Mouse (Mus musculus) ES-Bruce4 (cell line): ENCODE data around the gene Luc7l. TPM values are rescaled to one million over a fixed set of nuclear protein-coding genes. Genes with fewer than 3 reads are reported as not detected.
"Not testable (repeated sequence)": the region's sequence is repeated elsewhere in the genome, so short reads cannot be mapped to it uniquely, and the experiment has no call there.

Source experiments
- H3K27ac ChIP-seq: 2 replicates; pipeline ENCODE4 v1.5.1; 2012; ENCODE audit warnings: low read length, inconsistent platforms; ENCODE audit not compliant: insufficient read depth
- H3K27me3 ChIP-seq: 2 replicates; pipeline ENCODE4 v1.6.1; 2012; ENCODE audit warnings: mild to moderate bottlenecking, low read length, inconsistent platforms; ENCODE audit not compliant: control insufficient read depth, poor library complexity, insufficient read depth, severe bottlenecking
- H3K36me3 ChIP-seq: 2 replicates; pipeline ENCODE4 v1.6.1; 2012; ENCODE audit warnings: inconsistent platforms, mild to moderate bottlenecking, low read length, moderate library complexity; ENCODE audit not compliant: control insufficient read depth, poor library complexity, insufficient read depth, severe bottlenecking
- H3K4me1 ChIP-seq: one replicate; pipeline ENCODE4 v1.8.1; 2011; ENCODE audit warnings: low read length; ENCODE audit not compliant: control insufficient read depth, insufficient read depth
- H3K4me3 ChIP-seq: 2 replicates; pipeline ENCODE4 v1.5.1; 2011; ENCODE audit warnings: low read depth, mild to moderate bottlenecking, low read length
- H3K9ac ChIP-seq: 2 replicates; pipeline ENCODE4 v1.6.1; 2012; ENCODE audit warnings: low read depth, mild to moderate bottlenecking, inconsistent platforms; ENCODE audit not compliant: poor library complexity, severe bottlenecking
- H3K9me3 ChIP-seq: replicated peaks from 2 replicates; pipeline ENCODE4 v1.6.1; 2012; ENCODE audit warnings: mild to moderate bottlenecking, low read length, inconsistent platforms; ENCODE audit not compliant: control insufficient read depth, poor library complexity, insufficient read depth, severe bottlenecking
- CTCF ChIP-seq: IDR thresholded peaks from one replicate; pipeline ENCODE4 v1.8.1; 2011; ENCODE audit warnings: low read depth, low read length
- EP300 ChIP-seq: IDR thresholded peaks from 2 replicates; pipeline ENCODE4 v1.6.1; 2011; ENCODE audit warnings: low read depth, low read length; ENCODE audit not compliant: insufficient read depth
- POLR2A ChIP-seq: IDR thresholded peaks from one replicate; pipeline ENCODE4 v1.8.1; 2011; ENCODE audit warnings: low read length; ENCODE audit not compliant: insufficient read depth
- polyA plus RNA-seq: library from polyadenylated mRNA; stranded (reverse); fragments of >200 nt; gene quantifications from 2 replicates; pipeline ENCODE4 v1.2.4, GENCODE M21; 2011; ENCODE audit warnings: low read depth; ENCODE audit not compliant: missing spikeins, insufficient read depth, insufficient read length

Gene Luc7l
- polyA plus RNA-seq, 1 experiment, result 105 TPM

GRCm38 (mm10) chr17:26289475-26289874 is 36.8 kb downstream of the Luc7l start:
- H3K9ac ChIP-seq, result no peak overlapping the region
- H3K27me3 ChIP-seq, result no peaks in the 10 kb centered on the region
- H3K36me3 ChIP-seq, result peaks cover 27% of the 10 kb centered on the region
- H3K4me1 ChIP-seq, result no peaks in the 10 kb centered on the region
- TF ChIP-seq EP300 (no peak), CTCF (no peak), POLR2A (no peak)
- peaks cover 28% of the 10 kb centered on the region for H3K9me3 ChIP-seq
- no peak overlapping the region for H3K4me3 ChIP-seq
- H3K27ac ChIP-seq, result no peak overlapping the region

DNA sequence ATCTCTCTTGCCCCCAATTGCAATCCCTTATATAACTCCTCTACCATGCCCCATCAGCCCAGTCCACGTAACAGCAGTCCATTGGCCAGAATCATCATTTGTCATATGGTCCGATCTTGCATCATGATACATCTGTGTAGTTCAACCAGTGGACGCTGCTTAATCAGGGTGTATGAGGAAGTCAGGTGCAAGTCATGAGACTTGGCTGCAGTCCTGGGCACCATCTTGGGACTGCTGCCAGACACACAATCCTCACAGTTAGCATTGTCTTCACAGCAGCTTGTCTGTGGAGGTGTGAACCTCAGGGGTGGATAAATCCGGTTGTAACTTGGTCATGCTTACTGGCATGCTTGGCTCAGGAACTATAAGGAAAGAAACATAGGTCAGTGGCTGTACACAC is 45.6 kb downstream of the Luc7l start:
- not testable (repeated sequence) for H3K4me1 ChIP-seq
- H3K9me3 ChIP-seq, result peaks cover 14% of the 10 kb centered on the region

GRCm38 (mm10) chr17:26314291-26314690 is 61.6 kb downstream of the Luc7l start:
- Histone ChIP-seq H3K9ac (no peak overlapping the region), H3K4me1 (no peaks in the 10 kb centered on the region), H3K4me3 (no peak overlapping the region), H3K9me3 (peaks cover 3% of the 10 kb centered on the region; the same call in 1 of the 2 replicates), H3K27me3 (no peaks in the 10 kb centered on the region), H3K36me3 (no peaks in the 10 kb centered on the region), H3K27ac (no peak overlapping the region)
- TF ChIP-seq EP300, result no peak
- TF ChIP-seq POLR2A, result no peak
- TF ChIP-seq CTCF, result peak; percentile 25

More for the DNA sequence above, 45.6 kb downstream of the Luc7l start:
- H3K36me3 ChIP-seq, H3K4me3 ChIP-seq, H3K27me3 ChIP-seq, H3K27ac ChIP-seq, H3K9ac ChIP-seq: not testable (repeated sequence)

- H3K27ac ChIP-seq, result no peak overlapping the region
- no peak overlapping the region for H3K9ac ChIP-seq
- no peak for TF ChIP-seq EP300
- TF ChIP-seq CTCF, result no peak
- TF ChIP-seq POLR2A, result no peak
- no peaks in the 10 kb centered on the region for H3K36me3 ChIP-seq
- no peaks in the 10 kb centered on the region for H3K4me1 ChIP-seq
- no peaks in the 10 kb centered on the region for H3K27me3 ChIP-seq
- H3K9me3 ChIP-seq, result peaks cover 3% of the 10 kb centered on the region; the same call in 1 of the 2 replicates
- H3K4me3 ChIP-seq, result no peak overlapping the region
Observed at GRCm38 (mm10) chr17:26315474-26315873, 62.8 kb downstream of the Luc7l start.

- Histone ChIP-seq H3K27ac (no peak overlapping the region), H3K9me3 (peaks cover 3% of the 10 kb centered on the region; the same call in 1 of the 2 replicates), H3K27me3 (no peaks in the 10 kb centered on the region), H3K4me3 (no peak overlapping the region), H3K4me1 (no peaks in the 10 kb centered on the region), H3K36me3 (no peaks in the 10 kb centered on the region), H3K9ac (no peak overlapping the region)
- TF ChIP-seq POLR2A (no peak), CTCF (no peak), EP300 (no peak)
Observed at GRCm38 (mm10) chr17:26318441-26318840, 65.7 kb downstream of the Luc7l start.

Other genes with a start within 250 kb of the Luc7l start
- gene Rab11fip3, start 183.3 kb upstream of the Luc7l start, polyA plus RNA-seq, result 27.5 and 27.6 TPM in 2 replicates
- gene Decr2, start 162.6 kb upstream of the Luc7l start, polyA plus RNA-seq, result 24.3 and 26.4 TPM in 2 replicates
- gene Nme4, start 157.3 kb upstream of the Luc7l start, polyA plus RNA-seq, result 110 and 115 TPM in 2 replicates
- 15.6 and 16.5 TPM in 2 replicates for gene Tmem8, start 139.6 kb upstream of the Luc7l start, polyA plus RNA-seq
- 97.6 and 105 TPM in 2 replicates for gene Mrpl28, start 129.4 kb upstream of the Luc7l start, polyA plus RNA-seq
- 40.5 and 41.0 TPM in 2 replicates for gene Axin1, start 114.2 kb upstream of the Luc7l start, polyA plus RNA-seq
- 0.43 TPM in 1 of 2 replicates, not detected in the other for gene Pdia2, start 53.8 kb upstream of the Luc7l start, polyA plus RNA-seq
- 2.4 and 4.2 TPM in 2 replicates for gene Rgs11, start 49.9 kb upstream of the Luc7l start, polyA plus RNA-seq
- 9.5 and 9.8 TPM in 2 replicates for gene Arhgdig, start 45.1 kb upstream of the Luc7l start, polyA plus RNA-seq
- 23.7 and 26.6 TPM in 2 replicates for gene Fam234a, start 8.7 kb upstream of the Luc7l start, polyA plus RNA-seq
- 3.3 and 4.2 TPM in 2 replicates for gene Neurl1b, start 161.9 kb downstream of the Luc7l start, polyA plus RNA-seq